8 mouse cellular contexts compared by ENCODE assay signal in genomic region chr8:89042560-89043370, GRCm38 (mm10). TPM values are rescaled to one million over a fixed set of nuclear protein-coding genes. Genes with fewer than 3 reads are reported as not detected.
DNase-seq lines count a peak whose midpoint lies in the region; ATAC-seq lines count a peak whose summit lies in the region.

No protein-coding gene starts in this region.

- H3K9me3 ChIP-seq in heart, embryonic 12.5 days (replicated peaks): no peaks in the 10 kb centered on the region
- no peaks in the 10 kb centered on the region for H3K9me3 ChIP-seq in kidney, embryonic 16.5 days (ENCODE audit: low read length)
- H3K9me3 ChIP-seq in limb, embryonic 15.5 days: no peaks in the 10 kb centered on the region

- peak overlapping the region; percentile 77 for H3K4me3 ChIP-seq in heart, embryonic 12.5 days
- H3K4me3 ChIP-seq in kidney, embryonic 16.5 days (ENCODE audit: low read length): peak overlapping the region; percentile 86
- H3K4me3 ChIP-seq in limb, embryonic 15.5 days: peak overlapping the region; percentile 57

- 1% methylated on average over 77 of the region's 80 CpGs for WGBS in heart, embryonic 12.5 days
- WGBS in kidney, embryonic 16.5 days: under 1% methylated on average over 44 of the region's 80 CpGs
- under 1% methylated on average over 62 of the region's 80 CpGs for WGBS in limb, embryonic 15.5 days

- peak; percentile 85 for ATAC-seq in heart, embryonic 12.5 days (ENCODE audit: insufficient number of reproducible peaks, low FRiP score)
- peak; percentile 80 for ATAC-seq in kidney, embryonic 16.5 days (ENCODE audit: low FRiP score, low TSS enrichment)
- ATAC-seq in limb, embryonic 15.5 days (ENCODE audit: insufficient number of reproducible peaks, low FRiP score, low TSS enrichment, low read depth): peak; percentile 78
- ATAC-seq in granulocyte monocyte progenitor cell, adult 5-6 weeks (replicated peaks; ENCODE audit: poor library complexity, severe bottlenecking): no peak

- peaks cover 21% of the 10 kb centered on the region for H3K27me3 ChIP-seq in heart, embryonic 12.5 days (replicated peaks)
- H3K27me3 ChIP-seq in kidney, embryonic 16.5 days (ENCODE audit: insufficient read depth, low read length): peaks cover 6% of the 10 kb centered on the region; the same call in 1 of the 2 replicates
- peaks cover 70% of the 10 kb centered on the region for H3K27me3 ChIP-seq in limb, embryonic 15.5 days

- H3K27ac ChIP-seq in heart, embryonic 12.5 days (ENCODE audit: poor library complexity, severe bottlenecking): peak overlapping the region; percentile 91
- H3K27ac ChIP-seq in kidney, embryonic 16.5 days (ENCODE audit: low read length): peak overlapping the region; percentile 100
- peak overlapping the region; percentile 90 for H3K27ac ChIP-seq in limb, embryonic 15.5 days

- peak overlapping the region; percentile 95 for H3K4me2 ChIP-seq in heart, embryonic 12.5 days
- H3K4me2 ChIP-seq in kidney, embryonic 16.5 days (replicated peaks; ENCODE audit: low read depth, low read length): peak overlapping the region; percentile 68
- peak overlapping the region; percentile 78 for H3K4me2 ChIP-seq in limb, embryonic 15.5 days

- peak overlapping the region; percentile 94 for H3K9ac ChIP-seq in heart, embryonic 12.5 days
- peak overlapping the region; percentile 99 for H3K9ac ChIP-seq in kidney, embryonic 16.5 days (replicated peaks; ENCODE audit: low read length)
- peak overlapping the region; percentile 61 for H3K9ac ChIP-seq in limb, embryonic 15.5 days

- peak; percentile 30 for DNase-seq in adrenal gland, adult 2 months
- no peak for DNase-seq in adrenal gland, adult 18-20 months (ENCODE audit: low spot score in 2 of 2)
- DNase-seq in embryo, embryonic 10.5 days (ENCODE audit: low spot score): peak; percentile 93
- DNase-seq in retina, postnatal 1 day: peak; percentile 85

- peaks cover 35% of the 10 kb centered on the region for H3K4me1 ChIP-seq in heart, embryonic 12.5 days (replicated peaks)
- peaks cover 9% of the 10 kb centered on the region for H3K4me1 ChIP-seq in kidney, embryonic 16.5 days (ENCODE audit: insufficient read depth, low read length)
- H3K4me1 ChIP-seq in limb, embryonic 15.5 days: peaks cover 57% of the 10 kb centered on the region

- no peaks in the 10 kb centered on the region for H3K36me3 ChIP-seq in heart, embryonic 12.5 days
- H3K36me3 ChIP-seq in kidney, embryonic 16.5 days (ENCODE audit: insufficient read depth, low read length): no peaks in the 10 kb centered on the region
- H3K36me3 ChIP-seq in limb, embryonic 15.5 days: no peaks in the 10 kb centered on the region

RNA-seq across cellular contexts. Expression of gene Sall1, which starts 1.2 kb away (rescaled TPM):
- total RNA-seq in adrenal gland, adult 2 months (2021): under 1 TPM in 1 of 2 experiments, not detected in 1; 0.17 TPM
- polyA plus RNA-seq in adrenal gland, adult 2 months (2012; rRNA removed): 0.02 TPM in 1 of 2 replicates, not detected in the other
- total RNA-seq in adrenal gland, adult 18-20 months (2021): under 1 TPM in 1 of 2 experiments, not detected in 1; 0.07 TPM
- 6.4 and 6.7 TPM in 2 replicates for polyA plus RNA-seq in heart, embryonic 12.5 days (2016; fragmentation: Nextera tagmentation; extraction: Ambion mirVana)
- 38.7 and 44.4 TPM in 2 replicates for polyA plus RNA-seq in kidney, embryonic 16.5 days (2015; fragmentation: Nextera tagmentation; extraction: Ambion mirVana)
- polyA plus RNA-seq in limb, embryonic 15.5 days (2015; fragmentation: Nextera tagmentation; extraction: Ambion mirVana): 4.5 and 6.0 TPM in 2 replicates
- total RNA-seq in granulocyte monocyte progenitor cell, adult 5-6 weeks (2014; fragmentation: Nextera tagmentation): not detected in 2 replicates
- total RNA-seq in granulocyte monocyte progenitor cell, adult 5-6 weeks (2017): not detected in 2 replicates

Comparison
In these comparisons a context has a peak if more than half of its experiments do, and no peak if none do; other contexts are left out.
1. DNase-seq: peak in adrenal gland, adult 2 months (single experiment), embryo, embryonic 10.5 days (single experiment) and retina, postnatal 1 day (single experiment); none in adrenal gland, adult 18-20 months (0 of 2).
2. Peak in every context shown above with its lines, with median percentiles within 50 percentile points of each other: H3K27ac ChIP-seq, H3K4me2 ChIP-seq, H3K4me3 ChIP-seq and H3K9ac ChIP-seq.